Mouse (Mus musculus) kidney, adult 2 months (tissue): ENCODE results near the gene Chmp1a.

Experiments
- CTCF ChIP-seq: fragments of 200-500 bp; conservative IDR thresholded peaks from 2 replicates; pipeline ENCODE4 v1.5.1; 2011; ENCODE audit warnings: low read depth, mild to moderate bottlenecking, control low read depth, low read length, moderate library complexity, mixed read lengths; ENCODE audit not compliant: insufficient read depth, insufficient read length
- POLR2A ChIP-seq: fragments of 200-500 bp; IDR thresholded peaks from one replicate; pipeline ENCODE4 v1.6.1; 2011; ENCODE audit warnings: low read depth, low read length, control low read depth

DNA sequence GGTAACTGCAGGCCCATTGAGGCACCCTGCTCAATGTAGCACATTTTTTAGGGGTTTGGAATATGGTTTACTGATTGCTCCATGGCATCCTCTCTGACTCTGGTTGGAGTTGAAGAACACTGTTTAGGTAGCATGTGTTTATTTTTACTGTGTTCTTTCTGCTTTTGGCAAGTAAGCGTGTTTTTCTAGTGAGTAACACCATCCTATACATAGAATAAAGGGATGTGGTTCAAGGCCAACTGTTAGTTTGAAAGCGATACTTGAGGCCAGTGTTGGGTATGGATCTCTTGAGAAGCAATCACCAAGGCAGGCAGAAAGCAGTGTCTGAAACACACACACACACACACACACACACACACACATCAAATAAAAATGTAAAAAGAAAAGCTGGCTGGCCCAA lies 24.6 kb downstream of the Chmp1a start:
- TF ChIP-seq CTCF: no peak
- TF ChIP-seq POLR2A: no peak
